Mouse (Mus musculus): Measurements from ENCODE around the gene Syvn1.

DNA sequence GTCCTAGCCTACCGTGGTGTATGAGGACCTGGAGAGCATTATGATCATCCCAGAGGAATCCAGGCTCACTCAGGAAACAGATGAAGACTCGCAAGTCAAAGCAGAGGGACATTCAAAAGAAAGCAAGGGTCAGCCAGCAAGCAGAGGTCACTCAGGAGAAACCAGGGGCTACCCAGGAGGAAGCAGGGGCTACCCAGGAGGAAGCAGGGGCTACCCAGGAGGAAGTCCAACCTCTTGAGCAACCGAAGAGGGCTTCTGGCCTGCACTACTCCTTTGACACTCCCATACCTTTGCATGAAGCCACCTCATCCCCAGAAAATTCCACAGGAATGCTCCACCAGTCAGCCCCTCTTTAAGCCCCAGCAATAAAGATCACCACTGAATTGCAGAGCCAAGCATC lies 51.5 kb downstream of the Syvn1 start:
- TF ChIP-seq POLR2A (IDR thresholded peaks at IDR 0.05; ENCODE audit: extremely low read depth, insufficient read depth, low read length) (no peak), CTCF (IDR thresholded peaks at IDR 0.05; ENCODE audit: low read depth, low read length) (no peak)

Measured in liver, adult 2 months (tissue).